9 mouse cellular contexts compared by ENCODE assay signal in the genomic region with DNA sequence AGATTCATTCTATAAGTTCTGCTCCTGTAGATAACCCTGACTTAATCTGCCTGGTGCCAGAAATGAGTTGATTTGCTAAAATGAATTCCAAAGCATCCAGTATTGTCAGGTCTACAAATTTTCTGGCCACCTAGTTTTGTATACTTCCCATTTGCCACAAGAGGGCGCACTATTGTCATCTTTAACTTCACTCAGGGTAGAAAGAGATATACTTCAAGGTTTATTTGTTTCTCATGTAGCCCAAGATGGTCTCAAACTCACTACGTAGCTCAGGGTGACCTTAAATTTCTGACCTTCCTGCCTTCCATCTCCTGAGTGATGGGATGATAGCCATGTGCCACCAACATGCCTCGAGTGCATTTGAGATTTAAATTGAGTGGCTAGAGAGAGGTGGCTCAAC. TPM values are rescaled to one million over a fixed set of nuclear protein-coding genes. Genes with fewer than 3 reads are reported as not detected.
DNase-seq lines count a peak whose midpoint lies in the region; ATAC-seq lines count a peak whose summit lies in the region.
"Had no signal": no experiment of that assay in that cellular context is flagged by ENCODE, and none has a peak within 500 bp of the region (broad histone marks: within the 10 kb centered on the region; RNA-seq: fewer than 3 reads in every experiment).

No protein-coding gene starts in this region.

- no peak overlapping the region for H3K4me3 ChIP-seq in heart, embryonic 16.5 days (ENCODE audit: low read length)
- H3K4me3 ChIP-seq: embryonic facial prominence, embryonic 15.5 days had no signal

- peak overlapping the region; percentile 78 for H3K27ac ChIP-seq in heart, embryonic 16.5 days (ENCODE audit: low read length)
- H3K27ac ChIP-seq: embryonic facial prominence, embryonic 15.5 days had no signal

- 29% methylated on average over 3 of the region's 3 CpGs for WGBS in heart, embryonic 16.5 days

- 0 out of 2 replicates have a peak, but pooled peaks have one; percentile 18 for ATAC-seq in heart, embryonic 16.5 days (replicated peaks; ENCODE audit: extremely low read depth, insufficient read depth, low FRiP score)

- H3K36me3 ChIP-seq in heart, embryonic 16.5 days (ENCODE audit: control insufficient read depth, insufficient read depth) = no peaks in the 10 kb centered on the region
- H3K36me3 ChIP-seq: embryonic facial prominence, embryonic 15.5 days had no signal

- H3K4me1 ChIP-seq in heart, embryonic 16.5 days (ENCODE audit: control insufficient read depth, insufficient read depth, low read length) = peaks cover 27% of the 10 kb centered on the region

- DNase-seq in heart, postnatal 4 days = no peak
- peak; percentile 70 for DNase-seq in CD4-positive, CD25-positive, alpha-beta regulatory T cell, adult 2 months (ENCODE audit: low read depth, low spot score)
- DNase-seq in adipocyte (ENCODE audit: low spot score) = peak; percentile 90
- DNase-seq in kidney, postnatal 14 days = peak; percentile 34
- peak; percentile 22 for DNase-seq in yolk sac, embryonic 10.5 days (ENCODE audit: low spot score)
- no peak for DNase-seq in adrenal gland, adult 18-20 months (ENCODE audit: low spot score in 2 of 2)
- no peak for DNase-seq in testis, postnatal 14 days (ENCODE audit: low spot score)

- no peak overlapping the region for H3K9ac ChIP-seq in heart, embryonic 16.5 days (ENCODE audit: low read length)
- H3K9ac ChIP-seq: embryonic facial prominence, embryonic 15.5 days had no signal

- H3K27me3 ChIP-seq in heart, embryonic 16.5 days (ENCODE audit: control insufficient read depth, insufficient read depth, low read length) = no peaks in the 10 kb centered on the region
- H3K27me3 ChIP-seq: embryonic facial prominence, embryonic 15.5 days had no signal

- H3K9me3 ChIP-seq in heart, embryonic 16.5 days (replicated peaks; ENCODE audit: control insufficient read depth, low read length) = no peaks in the 10 kb centered on the region
- H3K9me3 ChIP-seq: embryonic facial prominence, embryonic 15.5 days had no signal

- H3K4me2 ChIP-seq in heart, embryonic 16.5 days (ENCODE audit: low read depth, low read length) = no peak overlapping the region
- H3K4me2 ChIP-seq: embryonic facial prominence, embryonic 15.5 days had no signal

RNA-seq across cellular contexts. Expression of gene Nqo1, which starts 16.4 kb away (rescaled TPM):
- polyA plus RNA-seq in heart, embryonic 16.5 days (2015; fragmentation: Nextera tagmentation; extraction: Ambion mirVana) = 19.3 and 31.6 TPM in 2 replicates
- total RNA-seq in heart, postnatal 4 days (2021) = 10 to 100 TPM; 15.8 to 18.4 TPM
- total RNA-seq in adrenal gland, adult 18-20 months (2021) = 1 to 10 TPM; 6.0 to 6.2 TPM

RNA-seq across cellular contexts. Expression of gene Nob1, which starts 38.2 kb away (rescaled TPM):
- 55.1 and 55.5 TPM in 2 replicates for polyA plus RNA-seq in heart, embryonic 16.5 days (2015; fragmentation: Nextera tagmentation; extraction: Ambion mirVana)
- 10 to 100 TPM; 31.7 to 37.0 TPM for total RNA-seq in heart, postnatal 4 days (2021)
- 10 to 100 TPM; 32.2 to 40.8 TPM for total RNA-seq in adrenal gland, adult 18-20 months (2021)

RNA-seq across cellular contexts. Expression of gene Wwp2, which starts 49.5 kb away (rescaled TPM):
- polyA plus RNA-seq in heart, embryonic 16.5 days (2015; fragmentation: Nextera tagmentation; extraction: Ambion mirVana) = 30.3 and 31.4 TPM in 2 replicates
- total RNA-seq in heart, postnatal 4 days (2021) = 10 to 100 TPM; 33.1 to 35.6 TPM
- total RNA-seq in adrenal gland, adult 18-20 months (2021) = 10 to 100 TPM; 32.7 to 33.2 TPM

Comparison
In these comparisons a context has a peak if more than half of its experiments do, and no peak if none do; other contexts are left out.
1. DNase-seq: peak in CD4-positive, CD25-positive, alpha-beta regulatory T cell, adult 2 months (single experiment), adipocyte (single experiment), kidney, postnatal 14 days (single experiment) and yolk sac, embryonic 10.5 days (single experiment); none in heart, postnatal 4 days (single experiment), adrenal gland, adult 18-20 months (0 of 2) and testis, postnatal 14 days (single experiment).